Mouse (Mus musculus) ES-E14 (cell line): ENCODE measurements around the gene Cdipt.

Source experiments
- CHD2 ChIP-seq: IDR thresholded peaks from 2 replicates; pipeline ENCODE4 v1.6.1; 2014; ENCODE audit warnings: mild to moderate bottlenecking, low read depth, low read length, inconsistent platforms
- HCFC1 ChIP-seq: IDR thresholded peaks from 2 replicates; pipeline ENCODE4 v1.6.1; 2012; ENCODE audit warnings: low read length, inconsistent platforms, borderline replicate concordance; ENCODE audit not compliant: insufficient read depth
- MAFK ChIP-seq: IDR thresholded peaks from 2 replicates; pipeline ENCODE4 v1.6.1; 2014; ENCODE audit warnings: mild to moderate bottlenecking, low read depth, low read length, inconsistent platforms; ENCODE audit not compliant: insufficient read depth
- ZC3H11A ChIP-seq: IDR thresholded peaks from 2 replicates; pipeline ENCODE4 v1.6.1; 2012; ENCODE audit warnings: low read depth, mild to moderate bottlenecking, inconsistent platforms, low read length, borderline replicate concordance
- ZNF384 ChIP-seq: IDR thresholded peaks from 2 replicates; pipeline ENCODE4 v1.6.1; 2012; ENCODE audit warnings: low read depth, low read length, inconsistent platforms

- TF ChIP-seq ZNF384 (no peak), CHD2 (no peak), MAFK (no peak), ZC3H11A (no peak), HCFC1 (no peak)
Measured at GRCm38 (mm10) chr7:127017950-127018345, 42.2 kb downstream of the Cdipt start.
